Mouse (Mus musculus) midbrain, postnatal 0 days (tissue): ENCODE data around the gene Spi1. TPM values are rescaled to one million over a fixed set of nuclear protein-coding genes. Genes with fewer than 3 reads are reported as not detected.

Experiments used
- ATAC-seq: fragments of 200-750 bp; cut with Nextera tagmentation; 2 replicates; pipeline ENCODE4 v1.8.0; 2017; ENCODE audit warnings: moderate number of reproducible peaks, mild to moderate bottlenecking, moderate TSS enrichment, moderate library complexity; ENCODE audit not compliant: low FRiP score
- DNase-seq: peaks from one replicate; pipeline ENCODE4 v3.0.0-alpha.2; 2015; ENCODE audit warnings: low spot score
- H3K27ac ChIP-seq: fragments of 300-500 bp; sonication (generic); 2 replicates; pipeline ENCODE4 v1.5.1; 2014; ENCODE audit warnings: low read depth, mild to moderate bottlenecking, low read length, mixed read lengths
- H3K27me3 ChIP-seq: fragments of 300-500 bp; sonication (generic); 2 replicates; pipeline ENCODE4 v1.6.1; 2014; ENCODE audit warnings: low read length, control low read depth, mixed read lengths; ENCODE audit not compliant: insufficient read depth
- H3K36me3 ChIP-seq: fragments of 300-500 bp; sonication (generic); 2 replicates; pipeline ENCODE4 v1.6.1; 2014; ENCODE audit warnings: low read length, control low read depth, mixed read lengths; ENCODE audit not compliant: insufficient read depth
- H3K4me1 ChIP-seq: fragments of 300-500 bp; sonication (generic); 2 replicates; pipeline ENCODE4 v1.6.1; 2014; ENCODE audit warnings: mild to moderate bottlenecking, control low read depth, antibody characterized with exemption, low read length, mixed read lengths; ENCODE audit not compliant: insufficient read depth
- H3K4me2 ChIP-seq: fragments of 300-500 bp; sonication (generic); 2 replicates; pipeline ENCODE4 v1.6.1; 2014; ENCODE audit warnings: low read depth, mild to moderate bottlenecking, low read length, mixed read lengths; ENCODE audit not compliant: poor library complexity, severe bottlenecking
- H3K4me3 ChIP-seq: fragments of 300-500 bp; sonication (generic); 2 replicates; pipeline ENCODE4 v1.5.1; 2014; ENCODE audit warnings: low read depth, mild to moderate bottlenecking, low read length, moderate library complexity
- H3K9ac ChIP-seq: fragments of 300-500 bp; sonication (generic); replicated peaks from 2 replicates; pipeline ENCODE4 v1.6.1; 2014; ENCODE audit warnings: mild to moderate bottlenecking, low read length, moderate library complexity, mixed read lengths; ENCODE audit not compliant: poor library complexity, severe bottlenecking
- H3K9me3 ChIP-seq: fragments of 300-500 bp; sonication (generic); 2 replicates; pipeline ENCODE4 v1.6.1; 2016; ENCODE audit warnings: low read length, control low read depth
- CTCF ChIP-seq: IDR thresholded peaks from 2 replicates; pipeline ENCODE4 v1.5.1; 2016; ENCODE audit warnings: antibody characterized with exemption, mild to moderate bottlenecking
- WGBS: fragments of 180-500 bp; shearing (Covaris S2); extraction: QIAGEN DNeasy Blood & Tissue Kit; methylation state at CpG from one replicate; pipeline ENCODE4 v1.1.7; 2014; 5-methylcytosine and 5-hydroxymethylcytosine counted together
- polyA plus RNA-seq: library from polyadenylated mRNA; unstranded; fragments of >200 nt; fragmentation: Nextera tagmentation; extraction: Ambion mirVana; gene quantifications from 2 replicates; pipeline ENCODE4 v1.2.1, GENCODE M21; 2015
- total RNA-seq: library from RNA; depleted of rRNA; stranded (reverse); fragments of >200 nt; gene quantifications from 2 replicates; pipeline ENCODE4 v1.2.3, GENCODE M21; 2014

The Spi1 gene
- total and polyA plus RNA-seq, 2 experiments from 2014 or later: 4.2 to 10.0 TPM

- Histone ChIP-seq H3K4me3 (no peak overlapping the region), H3K36me3 (no peaks in the 10 kb centered on the region), H3K27ac (no peak overlapping the region), H3K9ac (no peak overlapping the region), H3K4me1 (0 out of 2 replicates have a peak, but pooled peaks cover 3% of the 10 kb centered on the region), H3K4me2 (no peak overlapping the region), H3K27me3 (no peaks in the 10 kb centered on the region), H3K9me3 (no peaks in the 10 kb centered on the region)
- TF ChIP-seq CTCF: no peak
- ATAC-seq: no peak
- DNase-seq: no peak
- WGBS: 83% methylated on average over 1 of the region's 1 CpGs
These were observed 36.5 kb downstream of the Spi1 start for GRCm38 (mm10) chr2:91118647-91119046.

DNA sequence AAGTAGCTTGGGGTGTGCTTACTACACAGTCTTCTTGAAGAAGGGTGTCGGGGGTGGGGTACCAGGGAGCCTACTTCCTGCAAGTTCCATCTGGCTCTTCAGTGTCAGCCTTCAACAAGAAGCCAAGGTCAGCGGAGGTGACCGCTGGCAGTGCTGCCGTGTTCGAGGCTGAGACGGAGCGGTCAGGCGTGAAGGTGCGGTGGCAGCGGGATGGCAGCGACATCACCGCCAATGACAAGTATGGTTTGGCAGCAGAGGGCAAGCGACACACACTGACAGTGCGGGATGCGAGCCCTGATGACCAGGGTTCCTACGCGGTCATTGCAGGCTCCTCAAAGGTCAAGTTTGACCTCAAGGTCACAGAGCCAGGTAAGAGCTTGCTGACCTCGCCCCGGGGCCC, 36.9 kb downstream of the Spi1 start:
- Histone ChIP-seq H3K9me3 (no peaks in the 10 kb centered on the region), H3K36me3 (no peaks in the 10 kb centered on the region), H3K4me2 (no peak overlapping the region), H3K4me1 (0 out of 2 replicates have a peak, but pooled peaks cover 3% of the 10 kb centered on the region), H3K27me3 (no peaks in the 10 kb centered on the region), H3K27ac (no peak overlapping the region), H3K4me3 (no peak overlapping the region), H3K9ac (no peak overlapping the region)
- TF ChIP-seq CTCF: no peak
- WGBS: 87% methylated on average over 19 of the region's 19 CpGs
- DNase-seq (no peak), ATAC-seq (no peak)

DNA sequence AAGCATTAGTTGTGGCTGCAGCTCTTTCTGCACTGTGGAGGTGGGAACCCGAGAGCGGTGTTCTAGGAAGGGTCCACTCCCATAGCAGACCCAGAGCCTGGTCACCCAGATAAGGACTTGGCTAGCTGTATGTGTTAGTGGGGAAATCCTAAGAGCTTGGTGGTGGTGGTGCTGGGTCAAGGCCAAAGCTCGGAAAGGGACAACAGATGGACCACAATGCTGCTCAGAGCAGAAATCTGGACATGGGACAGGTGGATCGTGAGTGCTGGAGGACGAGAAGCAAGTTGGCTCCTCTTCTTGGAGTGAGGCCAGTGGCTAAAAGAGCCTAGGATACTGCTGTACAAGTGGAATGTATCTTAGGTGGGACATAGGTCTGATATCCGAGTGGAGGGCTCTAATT, 37.4 kb downstream of the Spi1 start:
- Histone ChIP-seq H3K36me3 (no peaks in the 10 kb centered on the region), H3K9me3 (no peaks in the 10 kb centered on the region), H3K9ac (no peak overlapping the region), H3K27ac (no peak overlapping the region), H3K4me3 (no peak overlapping the region), H3K4me2 (no peak overlapping the region), H3K4me1 (0 out of 2 replicates have a peak, but pooled peaks cover 3% of the 10 kb centered on the region), H3K27me3 (no peaks in the 10 kb centered on the region)
- no peak for TF ChIP-seq CTCF
- ATAC-seq: no peak
- WGBS: 83% methylated on average over 6 of the region's 6 CpGs
- DNase-seq: no peak

DNA sequence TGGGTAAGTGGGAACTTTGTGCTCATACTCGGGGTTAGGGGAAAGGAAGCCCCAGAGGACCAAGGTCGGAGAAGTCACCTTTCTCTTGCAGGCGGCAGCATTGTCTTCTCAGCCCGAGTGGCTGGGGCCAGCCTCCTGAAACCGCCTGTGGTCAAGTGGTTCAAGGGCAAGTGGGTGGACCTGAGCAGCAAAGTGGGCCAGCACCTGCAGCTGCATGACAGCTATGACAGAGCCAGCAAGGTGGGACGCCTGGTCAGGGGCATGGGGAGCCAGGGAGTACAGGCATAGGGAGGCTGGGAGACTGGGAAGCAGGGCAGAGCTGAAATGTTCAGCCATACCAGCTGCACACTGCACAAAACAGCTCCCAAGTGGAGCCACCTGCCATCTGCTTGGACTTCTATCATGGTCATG, 38.1 kb downstream of the Spi1 start:
- no peak for TF ChIP-seq CTCF
- Histone ChIP-seq H3K9ac (no peak overlapping the region), H3K4me1 (0 out of 2 replicates have a peak, but pooled peaks cover 2% of the 10 kb centered on the region), H3K27me3 (no peaks in the 10 kb centered on the region), H3K4me2 (no peak overlapping the region), H3K9me3 (no peaks in the 10 kb centered on the region), H3K27ac (no peak overlapping the region), H3K4me3 (no peak overlapping the region), H3K36me3 (no peaks in the 10 kb centered on the region)
- DNase-seq: no peak
- ATAC-seq: no peak
- WGBS: 63% methylated on average over 6 of the region's 6 CpGs

DNA sequence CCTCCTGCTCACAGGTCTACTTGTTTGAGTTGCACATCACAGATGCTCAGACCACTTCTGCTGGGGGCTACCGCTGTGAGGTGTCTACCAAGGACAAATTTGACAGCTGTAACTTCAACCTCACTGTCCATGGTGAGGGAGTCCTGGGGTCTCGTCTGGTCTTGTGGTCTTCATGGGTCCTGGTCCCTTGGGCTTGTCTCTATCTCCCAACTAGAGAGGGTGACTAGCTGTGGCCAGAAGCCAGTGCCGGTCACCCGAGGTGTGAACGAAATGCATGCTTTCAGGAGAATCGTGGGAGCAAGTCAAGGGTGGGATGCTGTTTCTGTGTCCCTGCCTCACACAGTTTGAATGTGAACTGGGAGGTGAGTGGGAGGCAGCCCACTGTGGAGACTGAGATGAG, 38.8 kb downstream of the Spi1 start:
- ATAC-seq (no peak), DNase-seq (no peak)
- Histone ChIP-seq H3K9ac (no peak overlapping the region), H3K36me3 (no peaks in the 10 kb centered on the region), H3K27ac (no peak overlapping the region), H3K4me3 (no peak overlapping the region), H3K27me3 (no peaks in the 10 kb centered on the region), H3K4me2 (no peak overlapping the region), H3K9me3 (no peaks in the 10 kb centered on the region), H3K4me1 (no peaks in the 10 kb centered on the region)
- no peak for TF ChIP-seq CTCF
- WGBS: 83% methylated on average over 6 of the region's 6 CpGs

GRCm38 (mm10) chr2:91121497-91121896, 39.3 kb downstream of the Spi1 start:
- no peak overlapping the region for H3K27ac ChIP-seq
- TF ChIP-seq CTCF: no peak
- no peak for DNase-seq
- H3K36me3 ChIP-seq: no peaks in the 10 kb centered on the region
- no peaks in the 10 kb centered on the region for H3K4me1 ChIP-seq
- no peaks in the 10 kb centered on the region for H3K27me3 ChIP-seq
- H3K4me2 ChIP-seq: no peak overlapping the region
- WGBS: 60% methylated on average over 8 of the region's 8 CpGs
- no peak for ATAC-seq
- H3K9ac ChIP-seq: no peak overlapping the region
- no peak overlapping the region for H3K4me3 ChIP-seq
- H3K9me3 ChIP-seq: no peaks in the 10 kb centered on the region
